Mouse (Mus musculus) lung, embryonic 14.5 days (tissue): ENCODE measurements at regions not wholly inside any gene's neighbourhood (a gene's known extent, or its start where the extent isn't known, plus 50 kb on each side); places are given as distances from the start of the nearest gene placed in this dataset.
A peak's percentile ranks its signal among the peaks of the same experiment; 100 is the strongest.

Experiments used
- ATAC-seq: fragments of 200-750 bp; cut with Nextera tagmentation; 2 replicates; pipeline ENCODE4 v1.8.0; 2017; ENCODE audit warnings: mild to moderate bottlenecking, moderate TSS enrichment, moderate library complexity; ENCODE audit not compliant: insufficient read depth
- DNase-seq: peaks from one replicate; pipeline ENCODE4 v3.0.0-alpha.2; 2015
- H3K27ac ChIP-seq: fragments of 300-500 bp; sonication (generic); 2 replicates; pipeline ENCODE4 v1.5.1; 2014; ENCODE audit warnings: low read depth, mild to moderate bottlenecking, moderate library complexity
- H3K27me3 ChIP-seq: fragments of 300-500 bp; sonication (generic); 2 replicates; pipeline ENCODE4 v1.6.1; 2014; ENCODE audit warnings: low read length, control low read depth; ENCODE audit not compliant: insufficient read depth
- H3K36me3 ChIP-seq: fragments of 300-500 bp; sonication (generic); 2 replicates; pipeline ENCODE4 v1.6.1; 2014; ENCODE audit warnings: control low read depth; ENCODE audit not compliant: insufficient read depth
- H3K4me1 ChIP-seq: fragments of 300-500 bp; sonication (generic); 2 replicates; pipeline ENCODE4 v1.6.1; 2014; ENCODE audit warnings: antibody characterized with exemption, control low read depth; ENCODE audit not compliant: insufficient read depth
- H3K4me2 ChIP-seq: fragments of 300-500 bp; sonication (generic); 2 replicates; pipeline ENCODE4 v1.6.1; 2014; ENCODE audit warnings: mild to moderate bottlenecking
- H3K4me3 ChIP-seq: fragments of 300-500 bp; sonication (generic); 2 replicates; pipeline ENCODE4 v1.5.1; 2014; ENCODE audit warnings: low read depth, low read length
- H3K9ac ChIP-seq: fragments of 300-500 bp; sonication (generic); 2 replicates; pipeline ENCODE4 v1.6.1; 2014
- H3K9me3 ChIP-seq: fragments of 300-500 bp; sonication (generic); 2 replicates; pipeline ENCODE4 v1.6.1; 2016; ENCODE audit warnings: low read depth, low read length, control low read depth
- CTCF ChIP-seq: IDR thresholded peaks from 2 replicates; pipeline ENCODE4 v1.5.1; 2016; ENCODE audit warnings: antibody characterized with exemption, low read depth
- WGBS: fragments of 180-500 bp; shearing (Covaris S2); extraction: QIAGEN DNeasy Blood & Tissue Kit; methylation state at CpG from one replicate; pipeline ENCODE4 v1.1.7; 2014; 5-methylcytosine and 5-hydroxymethylcytosine counted together

DNA sequence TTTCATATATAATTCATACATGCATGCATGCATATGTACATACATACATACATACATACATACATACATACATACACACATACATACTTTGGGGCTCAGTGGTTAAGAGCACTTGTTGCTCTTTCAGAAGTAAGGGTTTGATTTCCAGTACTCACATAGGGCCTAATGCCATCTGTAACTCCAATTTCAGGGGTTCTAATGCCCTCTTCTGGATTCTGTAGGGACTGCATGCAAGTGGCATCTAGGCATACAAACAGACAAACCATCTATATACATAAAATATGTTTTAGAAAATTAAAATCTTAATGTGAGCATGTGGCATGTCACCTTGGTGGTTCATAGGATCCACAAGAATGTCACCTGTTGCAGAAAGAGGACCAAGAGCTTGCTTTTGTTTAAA is 426.7 kb upstream of the Mki67 start:
- H3K4me2 ChIP-seq = no peak overlapping the region
- no peaks in the 10 kb centered on the region for H3K36me3 ChIP-seq
- H3K4me3 ChIP-seq = no peak overlapping the region
- no peaks in the 10 kb centered on the region for H3K9me3 ChIP-seq
- no peaks in the 10 kb centered on the region for H3K4me1 ChIP-seq
- ATAC-seq (no peak), DNase-seq (peak; percentile 32)
- no peaks in the 10 kb centered on the region for H3K27me3 ChIP-seq
- TF ChIP-seq CTCF = peak; percentile 49
- H3K27ac ChIP-seq = no peak overlapping the region
- H3K9ac ChIP-seq = no peak overlapping the region

DNA sequence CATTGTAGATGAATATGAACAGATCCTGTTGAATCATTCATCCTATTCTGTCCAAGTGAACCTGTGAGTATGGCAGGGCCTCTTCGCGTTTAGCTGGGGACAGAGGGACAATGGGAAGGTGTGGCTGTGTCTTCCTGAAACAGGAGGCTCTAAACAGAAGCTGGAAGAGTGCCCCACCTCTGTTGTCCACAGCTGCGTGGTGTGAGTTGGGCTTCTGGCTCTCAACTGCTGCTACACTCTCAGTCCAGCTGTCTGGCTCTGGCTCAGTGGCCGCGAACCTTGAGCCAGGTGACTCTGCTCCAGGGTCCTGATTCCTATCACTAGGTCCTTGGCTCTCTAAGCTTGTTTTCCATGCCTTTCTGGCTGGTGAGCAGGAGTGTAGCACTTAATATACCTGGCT is 434.0 kb upstream of the Mki67 start:
- H3K27ac ChIP-seq = no peak overlapping the region
- no peak for DNase-seq

DNA sequence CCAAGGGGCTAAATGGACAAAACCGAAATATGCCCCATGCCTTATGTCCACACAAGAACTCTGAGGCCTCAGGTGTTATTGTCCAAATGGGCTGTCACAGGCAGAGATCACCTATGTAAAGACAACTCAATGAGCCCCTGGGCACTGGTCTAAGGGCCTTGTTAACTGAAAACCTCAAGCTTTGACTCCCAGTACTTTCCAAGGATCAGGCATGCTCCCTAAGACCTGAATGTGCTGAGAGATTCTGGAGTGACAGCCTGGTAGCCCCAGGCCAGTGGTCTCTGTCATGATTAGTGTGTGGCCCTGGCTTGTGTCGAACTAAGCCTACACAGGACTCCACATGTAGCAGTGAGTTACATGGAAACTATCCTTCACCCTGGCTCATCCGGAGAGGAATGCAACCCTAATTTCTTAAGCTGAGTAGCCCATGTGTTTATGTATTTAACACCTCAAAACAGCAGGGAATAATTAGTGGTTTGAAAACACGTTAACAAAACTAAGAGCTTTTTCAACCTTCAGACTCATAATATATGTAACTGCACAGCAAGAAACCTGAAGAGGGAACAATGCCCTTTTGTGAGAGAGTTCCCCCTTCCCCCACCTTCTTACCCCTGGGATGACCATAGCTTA is 435.3 kb upstream of the Mki67 start:
- Histone ChIP-seq H3K4me2 (no peak overlapping the region), H3K4me3 (no peak overlapping the region), H3K9ac (no peak overlapping the region), H3K36me3 (no peaks in the 10 kb centered on the region), H3K27ac (no peak overlapping the region), H3K9me3 (no peaks in the 10 kb centered on the region), H3K27me3 (no peaks in the 10 kb centered on the region), H3K4me1 (no peaks in the 10 kb centered on the region)
- no peak for TF ChIP-seq CTCF
- 63% methylated on average over 4 of the region's 4 CpGs for WGBS
- DNase-seq (no peak), ATAC-seq (no peak)

More for the DNA sequence above, 434.0 kb upstream of the Mki67 start:
- Histone ChIP-seq H3K27me3 (no peaks in the 10 kb centered on the region), H3K4me1 (no peaks in the 10 kb centered on the region), H3K9me3 (no peaks in the 10 kb centered on the region), H3K36me3 (no peaks in the 10 kb centered on the region), H3K9ac (no peak overlapping the region), H3K4me3 (no peak overlapping the region), H3K4me2 (no peak overlapping the region)
- no peak for TF ChIP-seq CTCF
- 67% methylated on average over 5 of the region's 5 CpGs for WGBS
- ATAC-seq = no peak

DNA sequence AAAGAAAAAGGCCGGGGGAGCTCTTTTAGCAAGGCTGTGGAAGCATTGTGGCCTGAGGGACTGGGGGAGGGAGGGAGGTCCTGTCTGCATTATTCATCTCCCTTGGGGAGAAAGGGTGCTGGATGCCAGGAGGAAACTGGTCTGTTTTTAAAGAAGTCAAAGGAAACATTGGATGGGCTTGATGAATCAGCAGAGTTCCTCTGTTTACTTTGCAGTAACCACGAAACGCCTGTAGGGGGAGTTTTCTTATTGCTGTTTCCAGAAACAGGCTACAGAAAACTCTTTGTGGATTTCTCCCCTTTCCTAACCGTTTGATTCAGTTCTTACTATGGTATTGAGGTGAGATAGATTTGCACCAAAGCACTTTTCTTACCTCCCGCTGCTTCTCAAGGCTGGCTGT is 436.3 kb upstream of the Mki67 start:
- Histone ChIP-seq H3K9ac (no peak overlapping the region), H3K4me3 (no peak overlapping the region), H3K27me3 (no peaks in the 10 kb centered on the region), H3K36me3 (no peaks in the 10 kb centered on the region), H3K4me2 (no peak overlapping the region), H3K9me3 (no peaks in the 10 kb centered on the region), H3K27ac (no peak overlapping the region), H3K4me1 (no peaks in the 10 kb centered on the region)
- 33% methylated on average over 5 of the region's 5 CpGs for WGBS
- no peak for ATAC-seq
- peak; percentile 84 for DNase-seq
- TF ChIP-seq CTCF = peak; percentile 56

DNA sequence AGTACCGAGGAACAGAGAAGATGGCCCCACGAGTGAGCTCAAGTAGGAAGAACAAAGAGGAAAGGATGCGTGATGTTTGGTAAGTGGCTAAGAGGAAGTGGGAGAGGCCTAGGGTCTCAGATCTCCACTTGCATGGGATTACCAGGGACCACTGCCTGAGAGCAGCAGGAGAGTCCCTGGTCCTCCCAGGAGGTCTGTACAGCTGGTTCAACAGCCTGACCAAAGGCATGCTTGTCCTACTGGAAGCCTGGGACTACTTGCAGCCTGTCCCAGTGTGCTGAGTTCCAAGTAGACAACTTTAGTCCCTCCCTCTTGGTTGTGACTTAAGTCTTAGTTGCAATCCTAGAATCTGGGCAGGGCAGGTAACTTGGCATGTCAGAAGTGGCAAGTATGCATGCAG is 437.5 kb upstream of the Mki67 start:
- Histone ChIP-seq H3K4me2 (no peak overlapping the region), H3K4me3 (no peak overlapping the region), H3K36me3 (no peaks in the 10 kb centered on the region), H3K27me3 (no peaks in the 10 kb centered on the region), H3K9me3 (no peaks in the 10 kb centered on the region), H3K9ac (no peak overlapping the region), H3K27ac (no peak overlapping the region), H3K4me1 (no peaks in the 10 kb centered on the region)
- no peak for ATAC-seq
- no peak for DNase-seq
- no peak for TF ChIP-seq CTCF
- 63% methylated on average over 3 of the region's 3 CpGs for WGBS

DNA sequence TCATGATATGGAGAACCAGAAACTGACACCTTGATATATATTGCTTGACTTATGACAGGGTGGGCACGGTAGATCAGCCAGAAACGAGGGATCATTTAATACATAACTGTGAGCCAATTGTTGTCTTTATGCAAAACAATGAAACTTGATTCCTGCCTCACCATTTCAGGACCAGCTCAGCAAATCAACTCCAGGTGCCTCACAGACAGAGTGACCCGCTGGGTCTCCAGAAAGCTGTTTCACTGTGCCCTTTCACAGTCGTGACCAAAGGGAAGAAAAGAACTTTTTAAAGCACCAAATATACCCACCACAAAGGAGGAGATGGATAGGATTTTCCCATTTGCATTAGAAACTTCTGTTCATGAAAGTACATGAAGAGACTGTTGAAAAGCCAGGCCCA is 443.0 kb upstream of the Mki67 start:
- no peaks in the 10 kb centered on the region for H3K27me3 ChIP-seq
- H3K36me3 ChIP-seq = no peaks in the 10 kb centered on the region
- WGBS = 27% methylated on average over 4 of the region's 4 CpGs
- no peak for TF ChIP-seq CTCF
- H3K9ac ChIP-seq = no peak overlapping the region
- H3K4me3 ChIP-seq = no peak overlapping the region
- no peak overlapping the region for H3K27ac ChIP-seq
- no peaks in the 10 kb centered on the region for H3K9me3 ChIP-seq
- H3K4me2 ChIP-seq = no peak overlapping the region
- ATAC-seq = no peak
- no peak for DNase-seq
- H3K4me1 ChIP-seq = no peaks in the 10 kb centered on the region

DNA sequence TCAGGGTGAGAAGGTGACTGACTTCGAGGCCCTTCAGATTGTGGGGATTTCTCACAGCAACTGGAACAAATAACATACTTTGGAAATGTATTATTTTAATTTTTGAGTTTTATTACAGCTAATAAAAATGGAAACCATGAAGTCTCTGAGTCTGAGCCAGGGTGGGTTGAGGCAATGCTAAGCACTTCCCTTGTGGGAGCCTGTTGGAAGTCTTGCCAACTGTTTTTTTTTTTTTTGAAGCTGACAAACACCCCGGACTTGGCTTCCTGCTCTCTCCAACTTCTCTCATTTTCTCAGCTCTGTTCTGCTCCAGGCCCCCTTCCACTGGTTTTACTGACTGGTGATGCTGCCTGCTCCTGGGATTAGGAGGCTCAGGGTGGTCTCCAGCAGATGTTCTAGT is 445.4 kb upstream of the Mki67 start:
- 56% methylated on average over 2 of the region's 2 CpGs for WGBS
- no peak overlapping the region for H3K4me2 ChIP-seq
- TF ChIP-seq CTCF = no peak
- no peak overlapping the region for H3K9ac ChIP-seq
- no peaks in the 10 kb centered on the region for H3K36me3 ChIP-seq
- peak; percentile 53 for DNase-seq
- no peak overlapping the region for H3K27ac ChIP-seq
- no peak for ATAC-seq
- H3K4me3 ChIP-seq = no peak overlapping the region
- H3K9me3 ChIP-seq = no peaks in the 10 kb centered on the region
- no peaks in the 10 kb centered on the region for H3K4me1 ChIP-seq
- no peaks in the 10 kb centered on the region for H3K27me3 ChIP-seq

DNA sequence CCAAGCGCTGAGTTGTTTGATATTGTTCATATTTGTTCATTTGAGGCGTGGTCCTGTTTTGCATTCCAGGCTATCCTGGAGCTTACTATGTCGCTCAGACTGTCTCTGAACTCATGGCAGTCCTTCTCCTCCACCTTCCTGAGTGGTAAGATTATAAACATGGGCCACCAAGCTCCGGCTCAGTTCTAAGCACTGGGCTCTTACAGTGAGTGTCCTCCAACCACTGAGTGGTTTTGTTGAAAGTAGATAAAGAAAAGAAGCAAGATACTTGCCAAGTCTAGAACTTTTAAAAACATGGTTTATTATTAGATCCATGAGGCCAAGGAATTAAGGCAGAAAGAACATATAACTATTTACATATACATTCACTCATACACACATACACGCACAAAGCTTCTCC is 448.7 kb upstream of the Mki67 start:
- no peaks in the 10 kb centered on the region for H3K27me3 ChIP-seq
- no peak overlapping the region for H3K9ac ChIP-seq
- no peak overlapping the region for H3K27ac ChIP-seq
- no peaks in the 10 kb centered on the region for H3K4me1 ChIP-seq
- whole genome bisulfite sequencing = 59% methylated on average over 5 of the region's 5 CpGs
- no peaks in the 10 kb centered on the region for H3K9me3 ChIP-seq
- no peak overlapping the region for H3K4me2 ChIP-seq
- no peak for TF ChIP-seq CTCF
- H3K4me3 ChIP-seq = no peak overlapping the region
- ATAC-seq (no peak), DNase-seq (no peak)
- no peaks in the 10 kb centered on the region for H3K36me3 ChIP-seq
